Mouse (Mus musculus): ENCODE results near the gene Per2.

- TF ChIP-seq CTCF (IDR thresholded peaks at IDR 0.05; ENCODE audit: low read depth) (no peak), EP300 (IDR thresholded peaks at IDR 0.05; ENCODE audit: low read depth) (no peak)
Measured at GRCm38 (mm10) chr1:91413030-91413506, 46.1 kb downstream of the Per2 start.

Measured in liver, embryonic 14.5 days (tissue).